Mouse (Mus musculus) induced T-regulatory cell, adult 2 months (primary cell): ENCODE measurements at regions not wholly inside any gene's neighbourhood (a gene's known extent, or its start where the extent isn't known, plus 50 kb on each side); places are given as distances from the start of the nearest gene placed in this dataset.

Experiments
- DNase-seq: peaks from one replicate; pipeline ENCODE4 v3.0.0-alpha.2; 2012; ENCODE audit warnings: low read depth

DNA sequence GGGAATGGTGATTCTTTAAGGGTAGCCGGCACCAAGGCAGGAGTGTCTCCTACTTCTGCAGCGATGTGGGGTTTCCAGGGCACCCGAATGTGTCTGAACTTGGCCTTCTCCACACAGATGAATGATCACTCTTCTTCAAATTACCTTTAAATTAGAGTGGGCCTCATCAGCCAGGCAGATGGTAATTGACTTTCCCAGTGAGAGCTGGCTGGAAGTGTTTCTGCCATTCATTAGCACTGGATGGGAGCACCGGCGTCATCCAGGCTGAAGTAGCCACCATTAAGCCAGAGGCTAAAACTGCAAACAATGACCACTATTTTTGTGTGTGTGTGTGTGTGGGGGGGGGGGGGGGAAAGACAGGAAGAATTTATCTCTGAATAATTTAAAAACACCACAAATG lies 58.7 kb upstream of the Ubl3 start:
- no peak for DNase-seq

- no peak for DNase-seq
These were observed 56.9 kb upstream of the Ubl3 start for GRCm38 (mm10) chr5:148609506-148609880.

DNA sequence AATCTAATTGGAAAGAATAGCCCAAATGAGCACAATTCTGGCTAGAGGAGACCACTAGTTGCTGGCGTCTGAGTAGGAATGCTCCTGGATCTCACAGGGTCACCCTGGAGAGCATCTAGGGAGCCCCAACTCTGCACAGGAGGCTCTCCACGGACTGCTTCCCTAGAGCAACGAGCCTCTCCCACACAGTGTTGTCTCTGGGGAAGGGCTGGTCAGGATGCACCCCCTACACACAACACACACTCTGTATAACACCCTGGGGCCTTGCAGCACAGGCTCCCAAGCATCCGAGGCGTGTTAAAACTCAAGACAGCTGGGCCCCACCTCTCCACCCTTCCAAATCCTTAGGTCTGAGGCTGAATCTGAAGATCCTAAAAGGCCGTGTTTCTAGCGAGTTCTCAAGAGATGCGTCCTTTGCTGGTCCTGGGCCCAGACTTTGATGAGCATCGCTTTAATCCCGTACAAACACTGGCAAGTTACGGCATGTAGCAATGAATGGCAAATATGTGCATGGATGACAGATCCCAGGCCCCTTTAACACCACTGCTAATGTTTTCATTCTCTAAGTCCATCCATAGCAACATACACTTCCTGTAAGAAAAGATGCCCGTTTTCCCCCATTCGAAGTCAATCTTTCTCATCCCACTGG lies 56.4 kb upstream of the Ubl3 start:
- no peak for DNase-seq

- DNase-seq = no peak
These were observed 55.6 kb upstream of the Ubl3 start for GRCm38 (mm10) chr5:148608178-148608577.

- no peak for DNase-seq
These were observed 53.1 kb upstream of the Ubl3 start for GRCm38 (mm10) chr5:148605730-148606129.
